Mouse (Mus musculus): ENCODE measurements around the gene Rcan2. TPM values are rescaled to one million over a fixed set of nuclear protein-coding genes. Genes with fewer than 3 reads are reported as not detected.
A peak's percentile ranks its signal among the peaks of the same experiment; 100 is the strongest.

Gene Rcan2
- polyA plus RNA-seq, 1 experiment from 2014 or later: 24.5 TPM

- WGBS: 80% methylated on average over 15 of the region's 15 CpGs
- no peak for ATAC-seq
- no peak overlapping the region for H3K4me3 ChIP-seq
- no peak overlapping the region for H3K4me2 ChIP-seq
- H3K4me1 ChIP-seq: no peaks in the 10 kb centered on the region
- no peaks in the 10 kb centered on the region for H3K9me3 ChIP-seq (replicated peaks)
- H3K36me3 ChIP-seq (ENCODE audit: poor library complexity, severe bottlenecking): no peaks in the 10 kb centered on the region
- no peaks in the 10 kb centered on the region for H3K27me3 ChIP-seq
- no peak overlapping the region for H3K27ac ChIP-seq
- H3K9ac ChIP-seq: no peak overlapping the region
These were observed 31.4 kb downstream of the Rcan2 start for GRCm38 (mm10) chr17:43832401-43833124.

- H3K4me2 ChIP-seq: no peak overlapping the region
- H3K4me1 ChIP-seq: no peaks in the 10 kb centered on the region
- no peak overlapping the region for H3K4me3 ChIP-seq
- no peak for ATAC-seq
- no peaks in the 10 kb centered on the region for H3K27me3 ChIP-seq
- 89% methylated on average over 9 of the region's 9 CpGs for WGBS
- no peaks in the 10 kb centered on the region for H3K36me3 ChIP-seq (ENCODE audit: poor library complexity, severe bottlenecking)
- H3K9ac ChIP-seq: no peak overlapping the region
- H3K9me3 ChIP-seq (replicated peaks): no peaks in the 10 kb centered on the region
- H3K27ac ChIP-seq: no peak overlapping the region
These were observed 39.1 kb downstream of the Rcan2 start for GRCm38 (mm10) chr17:43840208-43840607.

GRCm38 (mm10) chr17:43846714-43847113 is 45.6 kb downstream of the Rcan2 start:
- Histone ChIP-seq H3K4me2 (no peak overlapping the region), H3K4me1 (no peaks in the 10 kb centered on the region), H3K4me3 (no peak overlapping the region), H3K36me3 (ENCODE audit: poor library complexity, severe bottlenecking) (no peaks in the 10 kb centered on the region), H3K9me3 (replicated peaks) (no peaks in the 10 kb centered on the region), H3K9ac (no peak overlapping the region), H3K27me3 (no peaks in the 10 kb centered on the region), H3K27ac (no peak overlapping the region)
- ATAC-seq: no peak
- WGBS: 90% methylated on average over 2 of the region's 2 CpGs

- Histone ChIP-seq H3K36me3 (ENCODE audit: poor library complexity, severe bottlenecking) (no peaks in the 10 kb centered on the region), H3K9ac (no peak overlapping the region), H3K4me3 (no peak overlapping the region), H3K4me1 (no peaks in the 10 kb centered on the region), H3K27ac (no peak overlapping the region), H3K4me2 (no peak overlapping the region), H3K27me3 (no peaks in the 10 kb centered on the region), H3K9me3 (replicated peaks) (no peaks in the 10 kb centered on the region)
- WGBS: 74% methylated on average over 3 of the region's 3 CpGs
- no peak for ATAC-seq
These were observed 47.8 kb downstream of the Rcan2 start for GRCm38 (mm10) chr17:43848903-43849302.

- H3K27me3 ChIP-seq: no peaks in the 10 kb centered on the region
- no peaks in the 10 kb centered on the region for H3K9me3 ChIP-seq (replicated peaks)
- 85% methylated on average over 5 of the region's 5 CpGs for WGBS
- H3K4me1 ChIP-seq: no peaks in the 10 kb centered on the region
- no peaks in the 10 kb centered on the region for H3K36me3 ChIP-seq (ENCODE audit: poor library complexity, severe bottlenecking)
- no peak overlapping the region for H3K4me3 ChIP-seq
- ATAC-seq: no peak
- H3K9ac ChIP-seq: no peak overlapping the region
- H3K4me2 ChIP-seq: no peak overlapping the region
- no peak overlapping the region for H3K27ac ChIP-seq
These were observed 54.0 kb downstream of the Rcan2 start for GRCm38 (mm10) chr17:43855132-43855531.

- no peaks in the 10 kb centered on the region for H3K4me1 ChIP-seq
- H3K27ac ChIP-seq: no peak overlapping the region
- no peak overlapping the region for H3K4me2 ChIP-seq
- H3K9me3 ChIP-seq (replicated peaks): no peaks in the 10 kb centered on the region
- no peak overlapping the region for H3K9ac ChIP-seq
- H3K4me3 ChIP-seq: no peak overlapping the region
- H3K36me3 ChIP-seq (ENCODE audit: poor library complexity, severe bottlenecking): no peaks in the 10 kb centered on the region
- H3K27me3 ChIP-seq: no peaks in the 10 kb centered on the region
- WGBS: 74% methylated on average over 4 of the region's 4 CpGs
- ATAC-seq: no peak
These were observed 54.9 kb downstream of the Rcan2 start for GRCm38 (mm10) chr17:43856081-43856480.

GRCm38 (mm10) chr17:43868808-43869207 is 67.7 kb downstream of the Rcan2 start:
- 91% methylated on average over 9 of the region's 9 CpGs for WGBS
- Histone ChIP-seq H3K27ac (no peak overlapping the region), H3K4me3 (no peak overlapping the region), H3K36me3 (ENCODE audit: poor library complexity, severe bottlenecking) (no peaks in the 10 kb centered on the region), H3K9ac (no peak overlapping the region), H3K9me3 (replicated peaks) (no peaks in the 10 kb centered on the region), H3K27me3 (no peaks in the 10 kb centered on the region), H3K4me2 (no peak overlapping the region), H3K4me1 (no peaks in the 10 kb centered on the region)
- no peak for ATAC-seq

- H3K36me3 ChIP-seq (ENCODE audit: poor library complexity, severe bottlenecking): no peaks in the 10 kb centered on the region
- ATAC-seq: peak; percentile 55; the same call in 1 of the 2 replicates
- no peaks in the 10 kb centered on the region for H3K27me3 ChIP-seq
- H3K9ac ChIP-seq: no peak overlapping the region
- no peaks in the 10 kb centered on the region for H3K4me1 ChIP-seq
- H3K4me2 ChIP-seq: no peak overlapping the region
- H3K27ac ChIP-seq: no peak overlapping the region
- H3K9me3 ChIP-seq (replicated peaks): no peaks in the 10 kb centered on the region
- 21% methylated on average over 5 of the region's 5 CpGs for WGBS
- no peak overlapping the region for H3K4me3 ChIP-seq
These were observed 68.5 kb downstream of the Rcan2 start for GRCm38 (mm10) chr17:43869677-43870076.

GRCm38 (mm10) chr17:43874417-43874816 is 73.3 kb downstream of the Rcan2 start:
- Histone ChIP-seq H3K36me3 (ENCODE audit: poor library complexity, severe bottlenecking) (no peaks in the 10 kb centered on the region), H3K4me3 (no peak overlapping the region), H3K4me2 (no peak overlapping the region), H3K27me3 (no peaks in the 10 kb centered on the region), H3K4me1 (no peaks in the 10 kb centered on the region), H3K27ac (no peak overlapping the region), H3K9ac (no peak overlapping the region), H3K9me3 (replicated peaks) (no peaks in the 10 kb centered on the region)
- no peak for ATAC-seq
- WGBS: 89% methylated on average over 5 of the region's 5 CpGs

- Histone ChIP-seq H3K36me3 (ENCODE audit: poor library complexity, severe bottlenecking) (no peaks in the 10 kb centered on the region), H3K4me1 (no peaks in the 10 kb centered on the region), H3K27me3 (no peaks in the 10 kb centered on the region), H3K4me3 (no peak overlapping the region), H3K4me2 (no peak overlapping the region), H3K9ac (no peak overlapping the region), H3K9me3 (replicated peaks) (no peaks in the 10 kb centered on the region), H3K27ac (no peak overlapping the region)
- WGBS: 68% methylated on average over 2 of the region's 2 CpGs
- no peak for ATAC-seq
These were observed 76.3 kb downstream of the Rcan2 start for GRCm38 (mm10) chr17:43877425-43877824.

GRCm38 (mm10) chr17:43883016-43883415 is 81.9 kb downstream of the Rcan2 start:
- no peak overlapping the region for H3K4me3 ChIP-seq
- no peak overlapping the region for H3K27ac ChIP-seq
- H3K9me3 ChIP-seq (replicated peaks): no peaks in the 10 kb centered on the region
- WGBS: 18% methylated on average over 1 of the region's 1 CpGs
- no peaks in the 10 kb centered on the region for H3K27me3 ChIP-seq
- no peak overlapping the region for H3K9ac ChIP-seq
- no peaks in the 10 kb centered on the region for H3K36me3 ChIP-seq (ENCODE audit: poor library complexity, severe bottlenecking)
- peak; percentile 83 for ATAC-seq
- no peak overlapping the region for H3K4me2 ChIP-seq
- no peaks in the 10 kb centered on the region for H3K4me1 ChIP-seq

- 78% methylated on average over 7 of the region's 7 CpGs for WGBS
- Histone ChIP-seq H3K4me1 (no peaks in the 10 kb centered on the region), H3K9ac (no peak overlapping the region), H3K4me2 (no peak overlapping the region), H3K4me3 (no peak overlapping the region), H3K36me3 (ENCODE audit: poor library complexity, severe bottlenecking) (no peaks in the 10 kb centered on the region), H3K27ac (no peak overlapping the region), H3K27me3 (no peaks in the 10 kb centered on the region), H3K9me3 (replicated peaks) (no peaks in the 10 kb centered on the region)
- ATAC-seq: no peak
These were observed 85.1 kb downstream of the Rcan2 start for GRCm38 (mm10) chr17:43886262-43886661.

- no peak for ATAC-seq
- no peaks in the 10 kb centered on the region for H3K27me3 ChIP-seq
- H3K4me2 ChIP-seq: no peak overlapping the region
- H3K9ac ChIP-seq: no peak overlapping the region
- no peak overlapping the region for H3K4me3 ChIP-seq
- no peaks in the 10 kb centered on the region for H3K9me3 ChIP-seq (replicated peaks)
- no peaks in the 10 kb centered on the region for H3K36me3 ChIP-seq (ENCODE audit: poor library complexity, severe bottlenecking)
- 87% methylated on average over 7 of the region's 7 CpGs for WGBS
- no peak overlapping the region for H3K27ac ChIP-seq
- H3K4me1 ChIP-seq: no peaks in the 10 kb centered on the region
These were observed 86.8 kb downstream of the Rcan2 start for GRCm38 (mm10) chr17:43887931-43888330.
